13 mouse cellular contexts compared by ENCODE assay signal in genomic region chr11:44746731-44747130, GRCm38 (mm10).
DNase-seq lines count a peak whose midpoint lies in the region; ATAC-seq lines count a peak whose summit lies in the region.
"Had no signal": no experiment of that assay in that cellular context is flagged by ENCODE, and none has a peak within 500 bp of the region (broad histone marks: within the 10 kb centered on the region; RNA-seq: fewer than 3 reads in every experiment).

No protein-coding gene starts in this region.

- no peaks in the 10 kb centered on the region for H3K4me1 ChIP-seq in liver, embryonic 11.5 days (replicated peaks; ENCODE audit: control insufficient read depth, insufficient read depth, low read length)
- H3K4me1 ChIP-seq in midbrain, embryonic 13.5 days (replicated peaks): peaks cover 21% of the 10 kb centered on the region

- intact Hi-C loops in left cerebral cortex, postnatal 4 days (cut with DNase I): no loop called here

- no peaks in the 10 kb centered on the region for H3K9me3 ChIP-seq in liver, embryonic 11.5 days (ENCODE audit: control insufficient read depth, low read length)
- H3K9me3 ChIP-seq in midbrain, embryonic 13.5 days: no peaks in the 10 kb centered on the region

- H3K27ac ChIP-seq in liver, embryonic 11.5 days (ENCODE audit: low read depth, low read length): peak overlapping the region; percentile 46; the same call in 1 of the 2 replicates
- H3K27ac ChIP-seq in midbrain, embryonic 13.5 days: peak overlapping the region; percentile 10; the same call in 1 of the 2 replicates

- no peaks in the 10 kb centered on the region for H3K27me3 ChIP-seq in liver, embryonic 11.5 days (replicated peaks; ENCODE audit: control insufficient read depth, insufficient read depth, low read length)
- H3K27me3 ChIP-seq in midbrain, embryonic 13.5 days: no peaks in the 10 kb centered on the region

- ATAC-seq in liver, embryonic 11.5 days (replicated peaks; ENCODE audit: low FRiP score): peak; percentile 80
- peak; percentile 74; the same call in 1 of the 2 replicates for ATAC-seq in midbrain, embryonic 13.5 days
- ATAC-seq: inflammation-experienced regulatory T-cells, adult 6 months had no signal

- no peaks in the 10 kb centered on the region for H3K36me3 ChIP-seq in liver, embryonic 11.5 days (ENCODE audit: control insufficient read depth, insufficient read depth, low read length)
- no peaks in the 10 kb centered on the region for H3K36me3 ChIP-seq in midbrain, embryonic 13.5 days

- H3K4me2 ChIP-seq in liver, embryonic 11.5 days: no peak overlapping the region
- H3K4me2 ChIP-seq in midbrain, embryonic 13.5 days (replicated peaks): no peak overlapping the region

- H3K4me3 ChIP-seq in liver, embryonic 11.5 days (ENCODE audit: low read depth, low read length): no peak overlapping the region
- no peak overlapping the region for H3K4me3 ChIP-seq in midbrain, embryonic 13.5 days (replicated peaks)

- 16% methylated on average over 3 of the region's 3 CpGs for WGBS in liver, embryonic 11.5 days
- WGBS in midbrain, embryonic 13.5 days: 12% methylated on average over 3 of the region's 3 CpGs

- no peak overlapping the region for H3K9ac ChIP-seq in liver, embryonic 11.5 days (ENCODE audit: low read depth, low read length)
- no peak overlapping the region for H3K9ac ChIP-seq in midbrain, embryonic 13.5 days (replicated peaks)

- no peak for DNase-seq in liver, embryonic 11.5 days (ENCODE audit: low spot score)
- no peak for DNase-seq in liver
- peak; percentile 92 for DNase-seq in ES-CJ7 (ENCODE audit: low read depth, low spot score)
- DNase-seq in embryo, embryonic 11 days: peak; percentile 56
- DNase-seq in left cerebral cortex, postnatal 4 days: no peak
- DNase-seq in thymus, postnatal 4 days: no peak
- DNase-seq in cerebellum, postnatal 25 days: no peak
- DNase-seq: adrenal gland, adult 8-10 months; cerebellum, adult 11 months; lung, postnatal 10 days; thymus, adult 18-20 months had no signal

Comparison
In these comparisons a context has a peak if more than half of its experiments do, and no peak if none do; other contexts are left out.
1. DNase-seq: peak in ES-CJ7 (single experiment) and embryo, embryonic 11 days (single experiment); none in liver, embryonic 11.5 days (single experiment), liver (single experiment), left cerebral cortex, postnatal 4 days (single experiment), thymus, postnatal 4 days (single experiment) and cerebellum, postnatal 25 days (0 of 2).